Mouse (Mus musculus) layer of hippocampus, adult 8-10 months (tissue): ENCODE data around the gene Vmac. TPM values are rescaled to one million over a fixed set of nuclear protein-coding genes. Genes with fewer than 3 reads are reported as not detected.

Experiments
- DNase-seq, 2 experiments: peaks; one replicate each; pipeline ENCODE4 v3.0.0; 2022; ENCODE audit warnings: low spot score in 2 of 2
- total RNA-seq, 4 experiments: library from RNA; stranded (reverse); gene quantifications; 2 replicates each; pipeline ENCODE4 v1.2.4; 2022

The Vmac gene
- total RNA-seq, 4 experiments from 2014 or later, result 10.3 to 15.4 (median 12.5) TPM

- no peak for DNase-seq
These were observed 22.4 kb upstream of the Vmac start for GRCm38 (mm10) chr17:56740118-56740787.

GRCm38 (mm10) chr17:56738221-56738620, 20.4 kb upstream of the Vmac start:
- DNase-seq, result no peak

- no peak for DNase-seq
These were observed 18.7 kb upstream of the Vmac start for GRCm38 (mm10) chr17:56736534-56736933.

- DNase-seq, result no peak
These were observed 11.8 kb upstream of the Vmac start for GRCm38 (mm10) chr17:56729656-56730055.

GRCm38 (mm10) chr17:56729151-56729550, 11.3 kb upstream of the Vmac start:
- DNase-seq, result no peak

GRCm38 (mm10) chr17:56728117-56728516, 10.3 kb upstream of the Vmac start:
- DNase-seq, result no peak

GRCm38 (mm10) chr17:56727659-56728058, 9.8 kb upstream of the Vmac start:
- no peak for DNase-seq

- DNase-seq, result no peak
These were observed 9.3 kb upstream of the Vmac start for GRCm38 (mm10) chr17:56727029-56727649.

GRCm38 (mm10) chr17:56723419-56724161, 5.8 kb upstream of the Vmac start:
- DNase-seq, result no peak

GRCm38 (mm10) chr17:56722441-56722840, 4.6 kb upstream of the Vmac start:
- DNase-seq, result no peak

- DNase-seq, result peak; percentile 98 to 99
These were observed 1.0 kb downstream of the Vmac start for GRCm38 (mm10) chr17:56716655-56717362.

- peak in 1 of 2 experiments; percentile 29 for DNase-seq
These were observed 1.7 kb downstream of the Vmac start for GRCm38 (mm10) chr17:56715914-56716654.

GRCm38 (mm10) chr17:56715360-56715759, 2.5 kb downstream of the Vmac start:
- no peak for DNase-seq

GRCm38 (mm10) chr17:56709708-56710107, 8.1 kb downstream of the Vmac start:
- DNase-seq, result no peak

GRCm38 (mm10) chr17:56708692-56709091, 9.1 kb downstream of the Vmac start:
- DNase-seq, result no peak

- no peak for DNase-seq
These were observed 11.3 kb downstream of the Vmac start for GRCm38 (mm10) chr17:56706515-56706914.

- no peak for DNase-seq
These were observed 14.8 kb downstream of the Vmac start for GRCm38 (mm10) chr17:56703038-56703437.

- DNase-seq, result no peak
These were observed 17.4 kb downstream of the Vmac start for GRCm38 (mm10) chr17:56700451-56700850.

GRCm38 (mm10) chr17:56693851-56694310, 23.9 kb downstream of the Vmac start:
- DNase-seq, result peak; percentile 59 to 75

GRCm38 (mm10) chr17:56693395-56693794, 24.4 kb downstream of the Vmac start:
- DNase-seq, result no peak

- no peak for DNase-seq
These were observed 29.1 kb downstream of the Vmac start for GRCm38 (mm10) chr17:56688689-56689088.
